Mouse (Mus musculus): ENCODE measurements around the gene Rbfox3. TPM values are rescaled to one million over a fixed set of nuclear protein-coding genes. Genes with fewer than 3 reads are reported as not detected.

Rbfox3 gene
- polyA plus RNA-seq, 1 experiment from 2014 or later = 0.09 TPM

DNA sequence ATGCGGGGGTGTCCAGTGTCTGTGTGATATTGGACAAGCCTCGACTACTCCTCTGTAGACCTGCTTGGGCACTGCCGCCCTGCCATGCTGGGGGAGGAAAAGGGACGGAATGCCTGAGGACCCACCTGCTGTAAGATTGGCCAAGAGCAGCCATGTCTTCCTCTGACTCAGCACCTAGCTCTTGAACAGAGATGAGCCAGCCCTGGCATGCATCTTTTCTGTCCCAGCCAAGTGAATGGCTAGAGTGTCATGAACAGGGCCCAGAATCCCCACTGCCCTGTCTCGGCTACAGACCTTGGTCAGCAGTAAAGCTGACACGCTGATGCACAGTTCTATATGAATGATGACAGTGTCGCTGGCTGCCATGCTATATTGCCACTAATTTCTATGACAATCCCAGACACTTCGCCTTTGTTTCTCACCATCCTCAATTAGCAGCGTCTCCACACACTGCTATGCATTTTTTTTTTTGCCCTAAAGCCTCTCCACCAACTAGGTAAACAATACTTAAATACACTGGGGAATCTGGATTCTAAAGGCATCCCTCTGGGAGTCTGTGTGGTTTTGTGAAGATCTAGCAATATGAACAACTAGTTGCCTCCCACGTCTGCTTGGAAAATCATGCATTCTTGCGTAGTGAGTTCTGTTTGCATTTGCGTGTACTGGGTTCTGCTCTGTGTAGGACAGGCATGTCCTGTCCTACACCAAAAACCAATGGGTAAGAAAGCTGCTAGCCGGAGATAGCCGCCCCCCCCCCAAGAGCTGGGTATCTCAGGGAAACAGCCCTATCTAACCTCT is 257.7 kb downstream of the Rbfox3 start:
- no peak for ATAC-seq (replicated peaks; ENCODE audit: extremely low read depth, insufficient read depth, low FRiP score)
- no peaks in the 10 kb centered on the region for H3K9me3 ChIP-seq (replicated peaks; ENCODE audit: control insufficient read depth, low read length)
- H3K27ac ChIP-seq (ENCODE audit: low read length) = no peak overlapping the region
- H3K4me2 ChIP-seq (ENCODE audit: low read depth, low read length) = no peak overlapping the region
- no peaks in the 10 kb centered on the region for H3K4me1 ChIP-seq (ENCODE audit: control insufficient read depth, insufficient read depth, low read length)
- no peaks in the 10 kb centered on the region for H3K36me3 ChIP-seq (ENCODE audit: control insufficient read depth, insufficient read depth)
- no peak overlapping the region for H3K4me3 ChIP-seq (ENCODE audit: low read length)
- 80% methylated on average over 14 of the region's 14 CpGs for WGBS
- H3K9ac ChIP-seq (ENCODE audit: low read length) = no peak overlapping the region
- H3K27me3 ChIP-seq (ENCODE audit: control insufficient read depth, insufficient read depth, low read length) = 0 out of 2 replicates have a peak, but pooled peaks cover 2% of the 10 kb centered on the region

DNA sequence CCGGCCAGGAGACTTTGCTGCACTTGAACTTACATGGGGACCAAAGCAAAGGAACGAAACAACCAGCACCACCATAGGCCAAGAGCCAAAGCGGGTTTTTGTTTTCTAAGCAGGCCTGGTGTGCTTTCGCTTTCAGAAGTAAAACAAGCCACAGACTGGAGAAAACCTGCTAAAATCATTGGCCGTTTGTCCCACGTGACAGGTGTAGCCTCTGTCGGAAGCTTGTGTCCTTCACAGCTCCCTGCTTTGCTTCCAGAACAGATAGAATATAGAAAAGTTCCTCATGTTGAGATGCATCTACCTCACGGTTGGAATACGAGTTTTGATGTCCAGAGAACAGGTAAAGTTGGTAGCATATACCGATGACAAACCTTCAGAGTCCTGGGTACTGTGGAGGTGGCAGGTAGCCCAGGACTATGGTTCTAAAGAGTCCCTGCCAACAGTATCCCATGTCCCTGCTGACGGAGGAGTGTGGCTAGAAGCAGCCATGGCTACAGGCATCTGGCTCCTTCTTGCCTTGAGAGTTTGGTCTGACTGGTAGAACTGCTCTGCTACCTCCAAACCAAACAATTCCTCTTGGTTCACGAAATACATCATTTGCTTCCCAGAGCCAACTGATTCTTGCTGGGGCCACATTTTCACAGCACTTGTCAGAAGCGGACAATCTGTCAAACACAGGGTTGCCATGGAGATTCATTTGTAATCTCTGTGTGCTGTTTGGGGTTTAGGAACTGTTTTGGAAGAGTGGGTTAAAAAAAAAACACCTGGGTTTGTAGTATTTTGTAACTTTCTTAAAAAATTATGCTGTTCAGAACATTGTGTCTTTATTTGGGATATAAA is 258.8 kb downstream of the Rbfox3 start:
- Histone ChIP-seq H3K36me3 (ENCODE audit: control insufficient read depth, insufficient read depth) (no peaks in the 10 kb centered on the region), H3K4me2 (ENCODE audit: low read depth, low read length) (no peak overlapping the region), H3K4me1 (ENCODE audit: control insufficient read depth, insufficient read depth, low read length) (no peaks in the 10 kb centered on the region), H3K9me3 (replicated peaks; ENCODE audit: control insufficient read depth, low read length) (no peaks in the 10 kb centered on the region), H3K27ac (ENCODE audit: low read length) (no peak overlapping the region), H3K9ac (ENCODE audit: low read length) (no peak overlapping the region), H3K4me3 (ENCODE audit: low read length) (no peak overlapping the region), H3K27me3 (ENCODE audit: control insufficient read depth, insufficient read depth, low read length) (no peaks in the 10 kb centered on the region)
- ATAC-seq (replicated peaks; ENCODE audit: extremely low read depth, insufficient read depth, low FRiP score) = no peak
- WGBS = 76% methylated on average over 13 of the region's 13 CpGs

DNA sequence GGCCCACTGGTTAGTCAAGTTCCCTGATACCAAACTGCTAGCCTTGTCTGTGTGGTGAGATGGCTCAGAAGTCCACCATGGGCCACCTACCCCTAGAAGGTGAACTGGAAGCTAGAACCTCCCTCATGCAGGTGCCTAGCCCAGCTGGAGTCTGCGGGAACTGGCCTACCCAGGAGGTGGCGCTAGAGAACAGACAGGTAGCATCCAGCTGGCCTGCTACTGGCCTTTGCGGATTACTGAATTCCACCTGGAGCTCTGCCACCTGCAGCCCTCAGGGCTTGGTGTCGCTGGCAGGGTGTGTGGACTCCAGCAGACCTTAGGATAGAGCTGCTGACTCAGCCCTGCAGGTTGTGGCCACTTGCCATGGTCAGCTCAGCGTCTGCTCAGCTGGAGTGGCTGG is 263.0 kb downstream of the Rbfox3 start:
- Histone ChIP-seq H3K4me2 (ENCODE audit: low read depth, low read length) (no peak overlapping the region), H3K9ac (ENCODE audit: low read length) (no peak overlapping the region), H3K27ac (ENCODE audit: low read length) (no peak overlapping the region), H3K4me1 (ENCODE audit: control insufficient read depth, insufficient read depth, low read length) (no peaks in the 10 kb centered on the region), H3K4me3 (ENCODE audit: low read length) (no peak overlapping the region), H3K9me3 (replicated peaks; ENCODE audit: control insufficient read depth, low read length) (no peaks in the 10 kb centered on the region), H3K27me3 (ENCODE audit: control insufficient read depth, insufficient read depth, low read length) (no peaks in the 10 kb centered on the region), H3K36me3 (ENCODE audit: control insufficient read depth, insufficient read depth) (no peaks in the 10 kb centered on the region)
- no peak for ATAC-seq (replicated peaks; ENCODE audit: extremely low read depth, insufficient read depth, low FRiP score)
- 17% methylated on average over 5 of the region's 5 CpGs for WGBS

DNA sequence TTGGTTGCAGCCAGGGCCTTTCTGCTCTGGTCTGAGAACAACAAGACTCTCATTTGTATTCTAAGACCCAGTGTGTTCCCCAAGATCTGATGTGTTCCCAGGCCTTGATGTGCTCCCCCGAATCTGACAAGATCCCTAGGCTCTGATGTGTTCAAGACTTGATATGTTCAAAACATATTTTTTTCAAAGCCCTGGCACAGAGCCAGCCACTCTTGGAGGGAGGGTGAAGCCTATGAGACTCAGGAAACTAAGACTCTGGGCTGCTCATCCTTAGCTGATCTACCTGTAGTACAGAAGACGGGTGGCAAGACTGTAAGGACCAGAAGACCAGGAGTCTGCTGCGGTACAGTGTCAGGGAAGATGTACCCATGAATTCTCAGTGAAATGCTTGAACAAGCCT is 264.5 kb downstream of the Rbfox3 start:
- no peaks in the 10 kb centered on the region for H3K36me3 ChIP-seq (ENCODE audit: control insufficient read depth, insufficient read depth)
- no peak overlapping the region for H3K27ac ChIP-seq (ENCODE audit: low read length)
- H3K9ac ChIP-seq (ENCODE audit: low read length) = no peak overlapping the region
- 84% methylated on average over 3 of the region's 3 CpGs for WGBS
- no peaks in the 10 kb centered on the region for H3K4me1 ChIP-seq (ENCODE audit: control insufficient read depth, insufficient read depth, low read length)
- no peak overlapping the region for H3K4me3 ChIP-seq (ENCODE audit: low read length)
- ATAC-seq (replicated peaks; ENCODE audit: extremely low read depth, insufficient read depth, low FRiP score) = no peak
- H3K27me3 ChIP-seq (ENCODE audit: control insufficient read depth, insufficient read depth, low read length) = no peaks in the 10 kb centered on the region
- H3K9me3 ChIP-seq (replicated peaks; ENCODE audit: control insufficient read depth, low read length) = no peaks in the 10 kb centered on the region
- no peak overlapping the region for H3K4me2 ChIP-seq (ENCODE audit: low read depth, low read length)

DNA sequence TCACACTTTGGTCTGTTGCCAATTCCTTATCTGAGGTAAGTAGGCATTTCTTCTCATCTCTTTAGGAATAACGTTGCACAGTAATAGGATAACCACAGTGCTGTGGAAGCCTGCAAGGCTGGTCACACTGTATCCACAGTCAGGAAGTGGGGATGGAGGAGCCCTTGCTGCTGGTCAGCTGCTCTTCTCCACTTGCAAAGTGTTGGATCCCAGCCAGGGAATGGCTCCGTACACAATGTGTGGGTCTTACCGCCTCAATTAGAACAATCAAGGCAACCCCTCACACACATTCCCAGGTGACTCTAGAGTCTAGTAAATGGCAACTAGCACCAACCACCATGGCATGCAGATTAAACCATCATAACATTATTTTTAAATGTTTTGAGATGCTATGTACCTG is 266.2 kb downstream of the Rbfox3 start:
- Histone ChIP-seq H3K27ac (ENCODE audit: low read length) (no peak overlapping the region), H3K9me3 (replicated peaks; ENCODE audit: control insufficient read depth, low read length) (no peaks in the 10 kb centered on the region), H3K4me2 (ENCODE audit: low read depth, low read length) (no peak overlapping the region), H3K9ac (ENCODE audit: low read length) (no peak overlapping the region), H3K4me3 (ENCODE audit: low read length) (no peak overlapping the region), H3K27me3 (ENCODE audit: control insufficient read depth, insufficient read depth, low read length) (no peaks in the 10 kb centered on the region), H3K36me3 (ENCODE audit: control insufficient read depth, insufficient read depth) (no peaks in the 10 kb centered on the region), H3K4me1 (ENCODE audit: control insufficient read depth, insufficient read depth, low read length) (no peaks in the 10 kb centered on the region)
- 65% methylated on average over 3 of the region's 3 CpGs for WGBS
- no peak for ATAC-seq (replicated peaks; ENCODE audit: extremely low read depth, insufficient read depth, low FRiP score)

DNA sequence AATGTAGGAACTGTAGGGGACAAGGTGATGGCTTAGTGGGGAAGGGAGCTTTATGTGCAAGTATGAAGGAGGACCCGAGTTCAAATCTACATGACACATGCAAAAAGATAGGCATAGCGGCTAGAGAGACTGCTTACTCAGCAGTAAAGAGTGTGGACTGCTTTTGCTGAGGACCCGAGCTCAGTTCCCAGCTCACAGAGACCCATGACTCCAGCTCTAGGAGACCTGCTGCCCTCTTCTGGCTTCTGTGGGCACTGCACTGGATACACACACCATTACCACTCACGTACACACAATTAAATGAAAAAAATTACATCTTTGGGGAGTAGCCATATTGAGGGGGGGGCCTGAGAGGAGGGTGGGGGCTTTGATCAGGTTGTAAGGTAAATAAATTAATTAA is 270.7 kb downstream of the Rbfox3 start:
- H3K4me2 ChIP-seq (ENCODE audit: low read depth, low read length) = no peak overlapping the region
- no peaks in the 10 kb centered on the region for H3K36me3 ChIP-seq (ENCODE audit: control insufficient read depth, insufficient read depth)
- no peak for ATAC-seq (replicated peaks; ENCODE audit: extremely low read depth, insufficient read depth, low FRiP score)
- H3K27ac ChIP-seq (ENCODE audit: low read length) = no peak overlapping the region
- no peaks in the 10 kb centered on the region for H3K9me3 ChIP-seq (replicated peaks; ENCODE audit: control insufficient read depth, low read length)
- WGBS = 81% methylated on average over 4 of the region's 4 CpGs
- H3K4me1 ChIP-seq (ENCODE audit: control insufficient read depth, insufficient read depth, low read length) = no peaks in the 10 kb centered on the region
- no peaks in the 10 kb centered on the region for H3K27me3 ChIP-seq (ENCODE audit: control insufficient read depth, insufficient read depth, low read length)
- H3K4me3 ChIP-seq (ENCODE audit: low read length) = no peak overlapping the region
- no peak overlapping the region for H3K9ac ChIP-seq (ENCODE audit: low read length)

DNA sequence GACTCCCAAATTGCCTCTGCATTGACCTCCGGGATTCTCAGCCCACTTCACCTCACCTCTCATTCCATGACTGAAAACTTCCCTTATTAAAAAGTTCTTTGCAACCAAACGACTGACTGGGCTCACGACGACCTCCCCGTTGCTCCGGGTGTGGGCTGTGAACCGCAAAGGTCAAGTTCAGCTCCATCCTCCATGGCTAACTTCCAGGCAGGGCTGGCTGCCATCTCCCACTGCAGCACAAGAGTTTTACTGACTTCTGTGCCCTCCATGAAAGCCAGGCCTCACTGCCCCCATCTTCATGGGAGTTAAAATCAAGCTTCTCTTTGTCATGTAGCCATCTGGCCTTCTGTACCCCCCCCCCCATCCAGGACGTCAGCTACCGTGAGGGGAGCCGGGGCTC is 273.7 kb downstream of the Rbfox3 start:
- ATAC-seq (replicated peaks; ENCODE audit: extremely low read depth, insufficient read depth, low FRiP score) = no peak
- no peak overlapping the region for H3K4me3 ChIP-seq (ENCODE audit: low read length)
- no peak overlapping the region for H3K27ac ChIP-seq (ENCODE audit: low read length)
- no peaks in the 10 kb centered on the region for H3K27me3 ChIP-seq (ENCODE audit: control insufficient read depth, insufficient read depth, low read length)
- H3K36me3 ChIP-seq (ENCODE audit: control insufficient read depth, insufficient read depth) = no peaks in the 10 kb centered on the region
- H3K9ac ChIP-seq (ENCODE audit: low read length) = no peak overlapping the region
- 74% methylated on average over 10 of the region's 10 CpGs for WGBS
- no peaks in the 10 kb centered on the region for H3K4me1 ChIP-seq (ENCODE audit: control insufficient read depth, insufficient read depth, low read length)
- no peaks in the 10 kb centered on the region for H3K9me3 ChIP-seq (replicated peaks; ENCODE audit: control insufficient read depth, low read length)
- H3K4me2 ChIP-seq (ENCODE audit: low read depth, low read length) = no peak overlapping the region

DNA sequence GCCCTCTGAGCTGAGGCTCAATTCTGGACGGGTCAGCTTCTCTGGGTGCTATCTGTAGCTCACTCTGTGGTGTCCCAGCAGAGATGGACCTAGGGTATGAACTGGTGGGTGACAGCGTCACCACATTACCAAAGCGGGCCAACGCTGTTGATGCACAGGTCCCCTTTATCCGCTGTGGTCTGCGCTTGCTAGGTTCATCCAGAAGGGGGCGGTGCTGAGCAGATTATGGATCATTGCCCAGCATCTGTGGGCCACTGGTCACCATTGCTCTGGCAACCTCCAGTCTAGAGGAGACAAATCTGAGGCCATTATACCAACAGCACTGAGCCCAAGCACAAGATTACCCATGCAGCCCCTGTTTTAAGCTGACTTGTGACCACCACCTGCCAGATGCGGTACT is 276.8 kb downstream of the Rbfox3 start:
- Histone ChIP-seq H3K9me3 (replicated peaks; ENCODE audit: control insufficient read depth, low read length) (no peaks in the 10 kb centered on the region), H3K36me3 (ENCODE audit: control insufficient read depth, insufficient read depth) (no peaks in the 10 kb centered on the region), H3K4me3 (ENCODE audit: low read length) (no peak overlapping the region), H3K27ac (ENCODE audit: low read length) (no peak overlapping the region), H3K4me1 (ENCODE audit: control insufficient read depth, insufficient read depth, low read length) (no peaks in the 10 kb centered on the region), H3K27me3 (ENCODE audit: control insufficient read depth, insufficient read depth, low read length) (no peaks in the 10 kb centered on the region), H3K9ac (ENCODE audit: low read length) (no peak overlapping the region), H3K4me2 (ENCODE audit: low read depth, low read length) (no peak overlapping the region)
- ATAC-seq (replicated peaks; ENCODE audit: extremely low read depth, insufficient read depth, low FRiP score) = no peak
- WGBS = 39% methylated on average over 8 of the region's 8 CpGs

DNA sequence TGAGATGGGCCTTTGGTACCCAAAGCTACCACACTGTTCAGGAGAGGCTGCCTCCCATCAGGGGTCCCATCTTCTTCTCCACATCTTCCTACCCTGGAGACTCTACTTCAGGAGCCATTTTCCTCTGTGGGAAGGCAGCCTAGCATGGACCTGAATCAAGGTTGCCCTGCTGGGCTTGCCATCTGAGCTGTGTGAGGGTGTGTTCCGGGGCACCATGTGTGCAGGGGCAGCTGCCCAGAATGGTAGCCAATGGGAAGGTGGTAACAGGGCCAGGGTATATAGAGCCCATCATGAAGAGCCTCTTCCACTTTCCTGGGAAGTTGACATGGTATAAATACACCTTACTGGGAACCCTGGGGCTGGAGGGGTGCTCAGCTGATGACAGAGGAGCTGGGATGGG is 281.7 kb downstream of the Rbfox3 start:
- no peak for ATAC-seq (replicated peaks; ENCODE audit: extremely low read depth, insufficient read depth, low FRiP score)
- H3K27me3 ChIP-seq (ENCODE audit: control insufficient read depth, insufficient read depth, low read length) = no peaks in the 10 kb centered on the region
- 92% methylated on average over 1 of the region's 1 CpGs for WGBS
- no peaks in the 10 kb centered on the region for H3K36me3 ChIP-seq (ENCODE audit: control insufficient read depth, insufficient read depth)
- H3K9me3 ChIP-seq (replicated peaks; ENCODE audit: control insufficient read depth, low read length) = no peaks in the 10 kb centered on the region
- H3K4me1 ChIP-seq (ENCODE audit: control insufficient read depth, insufficient read depth, low read length) = no peaks in the 10 kb centered on the region
- H3K4me3 ChIP-seq (ENCODE audit: low read length) = no peak overlapping the region
- no peak overlapping the region for H3K9ac ChIP-seq (ENCODE audit: low read length)
- no peak overlapping the region for H3K27ac ChIP-seq (ENCODE audit: low read length)
- H3K4me2 ChIP-seq (ENCODE audit: low read depth, low read length) = no peak overlapping the region

Measured in heart, embryonic 16.5 days (tissue).